Mouse (Mus musculus): Measurements from ENCODE around the gene Ppm1g.

DNA sequence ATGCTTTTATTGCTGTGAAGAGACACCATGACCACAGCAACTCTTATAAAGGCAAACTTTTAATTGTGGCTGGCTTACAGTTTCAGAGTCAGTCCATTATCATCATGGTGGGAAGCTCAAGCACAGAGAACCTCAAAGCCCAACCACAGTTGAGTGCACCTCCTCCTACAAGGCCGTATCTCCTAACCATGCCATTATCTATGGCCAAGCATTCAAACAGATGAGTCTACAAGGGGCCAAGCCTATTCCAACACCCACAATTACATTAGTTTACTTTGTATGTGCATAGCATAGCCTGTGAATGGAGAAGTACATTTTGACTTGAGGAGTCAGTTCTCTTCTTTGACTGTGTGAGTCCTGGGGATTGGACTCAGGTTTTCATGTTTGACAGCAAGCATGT is 55.6 kb downstream of the Ppm1g start:
- no peak for TF ChIP-seq POLR2A (IDR thresholded peaks at IDR 0.05; ENCODE audit: insufficient read depth, low read depth, low read length)
- TF ChIP-seq CTCF (IDR thresholded peaks at IDR 0.05): no peak
- no peak for TF ChIP-seq EP300 (IDR thresholded peaks at IDR 0.05; ENCODE audit: insufficient read depth, low read depth, low read length)

Measured in heart, adult 2 months (tissue).